Mouse (Mus musculus) small intestine, adult 2 months (tissue): ENCODE measurements around the gene Rmi2. TPM values are rescaled to one million over a fixed set of nuclear protein-coding genes. Genes with fewer than 3 reads are reported as not detected.

Source experiments
- H3K27ac ChIP-seq: fragments of 200-500 bp; 2 replicates; pipeline ENCODE4 v1.5.1; 2012; ENCODE audit warnings: low read depth, low read length, control low read depth, inconsistent platforms; ENCODE audit not compliant: insufficient read depth
- H3K27me3 ChIP-seq: fragments of 200-500 bp; 2 replicates; pipeline ENCODE4 v1.6.1; 2012; ENCODE audit warnings: mild to moderate bottlenecking, moderate library complexity, low read length, inconsistent platforms; ENCODE audit not compliant: control insufficient read depth, insufficient read depth
- H3K36me3 ChIP-seq: fragments of 200-500 bp; 2 replicates; pipeline ENCODE4 v1.6.1; 2012; ENCODE audit warnings: mild to moderate bottlenecking, low read length, control low read depth, inconsistent platforms; ENCODE audit not compliant: control insufficient read depth, insufficient read depth
- H3K4me1 ChIP-seq: fragments of 200-500 bp; 2 replicates; pipeline ENCODE4 v1.6.1; 2012; ENCODE audit warnings: low read length, inconsistent platforms, mixed read lengths; ENCODE audit not compliant: control insufficient read depth, insufficient read depth, insufficient read length
- H3K4me3 ChIP-seq: fragments of 200-500 bp; 2 replicates; pipeline ENCODE4 v1.5.1; 2012; ENCODE audit warnings: low read depth, mild to moderate bottlenecking, control low read depth, inconsistent platforms, low read length, moderate library complexity
- CTCF ChIP-seq: fragments of 200-500 bp; IDR thresholded peaks from 2 replicates; pipeline ENCODE4 v1.5.1; 2012; ENCODE audit warnings: low read depth, mild to moderate bottlenecking, control low read depth, inconsistent platforms, low read length, moderate library complexity, mixed read lengths; ENCODE audit not compliant: insufficient replicate concordance, insufficient read length; ENCODE audit errors: extremely low read depth
- POLR2A ChIP-seq: fragments of 200-500 bp; IDR thresholded peaks from 2 replicates; pipeline ENCODE4 v1.6.1; 2012; ENCODE audit warnings: low read depth, mild to moderate bottlenecking, control low read depth, inconsistent platforms, low read length, moderate library complexity
- WGBS: fragments of 180-500 bp; shearing (Covaris S2); methylation state at CpG from one replicate; pipeline ENCODE4 v1.1.7; 2018; 5-methylcytosine and 5-hydroxymethylcytosine counted together
- polyA plus RNA-seq: library from polyadenylated mRNA; depleted of rRNA; stranded (reverse); fragments of >200 nt; gene quantifications from 2 replicates; pipeline ENCODE4 v1.2.3, GENCODE M21; 2012

The Rmi2 gene
- polyA plus RNA-seq, 1 experiment, result 8.4 TPM

DNA sequence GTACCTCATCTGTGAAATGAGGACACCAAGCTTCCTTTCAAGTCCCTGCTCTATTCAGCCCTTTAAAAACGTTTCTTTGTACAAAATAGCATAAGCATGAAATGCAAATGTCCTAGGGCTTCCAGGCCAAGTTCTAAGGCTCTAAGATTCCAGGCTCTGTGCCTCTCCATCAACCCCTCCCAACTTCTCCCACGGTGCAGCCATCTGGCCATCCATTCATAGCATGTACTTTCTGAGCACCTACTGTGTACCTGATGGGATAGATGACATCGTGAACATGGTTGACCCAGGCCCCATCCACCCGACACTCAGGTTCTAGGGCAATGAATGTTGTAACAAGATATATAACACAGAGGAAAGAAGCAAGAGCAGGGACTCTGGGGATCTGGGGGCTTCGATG lies 88.7 kb downstream of the Rmi2 start:
- TF ChIP-seq POLR2A, result no peak
- no peak for TF ChIP-seq CTCF
- no peaks in the 10 kb centered on the region for H3K27me3 ChIP-seq
- WGBS, result 82% methylated on average over 5 of the region's 5 CpGs
- no peaks in the 10 kb centered on the region for H3K4me1 ChIP-seq
- H3K36me3 ChIP-seq, result no peaks in the 10 kb centered on the region
- H3K27ac ChIP-seq, result no peak overlapping the region
- H3K4me3 ChIP-seq, result no peak overlapping the region

DNA sequence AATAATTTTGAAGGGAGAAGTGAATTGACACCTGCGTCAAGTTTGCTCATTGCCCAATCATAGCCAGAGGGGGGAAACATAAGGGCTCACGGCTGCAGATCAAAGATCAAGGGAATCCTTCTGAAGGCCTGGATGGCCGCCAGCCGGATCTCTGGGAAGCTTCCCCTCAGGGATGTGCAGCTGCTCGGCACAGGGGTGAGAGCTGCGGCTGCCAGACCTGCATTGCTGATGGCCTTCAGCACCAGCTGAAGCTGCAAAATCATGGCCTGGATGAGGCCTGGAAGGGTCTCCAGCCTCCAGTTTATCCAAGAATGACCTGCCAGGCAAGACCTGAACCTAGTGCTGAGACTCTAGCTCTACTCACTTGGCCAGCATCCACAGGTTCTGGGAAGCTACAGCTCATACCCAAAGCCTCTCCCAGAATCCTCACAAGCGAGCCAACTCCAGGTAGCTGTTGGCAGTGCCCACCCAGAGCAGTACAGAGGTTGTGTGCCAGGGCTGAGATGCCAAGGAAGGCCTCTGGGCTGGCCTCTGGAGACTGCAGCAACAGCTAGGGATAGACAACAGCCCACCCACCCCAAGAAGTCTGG lies 90.8 kb downstream of the Rmi2 start:
- H3K4me1 ChIP-seq, result no peaks in the 10 kb centered on the region
- 21% methylated on average over 7 of the region's 7 CpGs for WGBS
- H3K27me3 ChIP-seq, result no peaks in the 10 kb centered on the region
- H3K27ac ChIP-seq, result no peak overlapping the region
- TF ChIP-seq POLR2A (no peak), CTCF (no peak)
- H3K4me3 ChIP-seq, result no peak overlapping the region
- H3K36me3 ChIP-seq, result no peaks in the 10 kb centered on the region

DNA sequence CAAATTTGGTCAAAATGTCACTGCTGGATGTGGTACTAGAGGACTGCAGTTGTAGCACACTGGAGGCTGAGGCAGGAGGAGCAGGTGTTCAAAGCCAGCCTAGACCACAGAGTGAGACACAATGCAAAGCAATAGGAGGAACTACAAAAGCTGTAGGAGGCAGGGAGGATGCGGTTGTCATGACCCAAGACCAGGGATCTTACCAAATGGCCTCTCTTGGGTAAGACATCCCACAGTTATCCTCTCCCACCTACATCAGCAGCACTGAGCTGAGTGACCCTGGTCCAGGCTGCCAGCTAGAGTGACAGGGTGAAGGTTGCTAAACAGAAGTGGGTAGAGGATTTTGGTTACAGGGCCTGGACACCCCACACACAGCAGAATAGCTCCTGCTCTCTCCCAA lies 92.2 kb downstream of the Rmi2 start:
- Histone ChIP-seq H3K27ac (no peak overlapping the region), H3K4me1 (no peaks in the 10 kb centered on the region), H3K36me3 (no peaks in the 10 kb centered on the region), H3K4me3 (no peak overlapping the region), H3K27me3 (no peaks in the 10 kb centered on the region)
- 81% methylated on average over 1 of the region's 1 CpGs for WGBS
- TF ChIP-seq POLR2A, result no peak
- TF ChIP-seq CTCF, result no peak

DNA sequence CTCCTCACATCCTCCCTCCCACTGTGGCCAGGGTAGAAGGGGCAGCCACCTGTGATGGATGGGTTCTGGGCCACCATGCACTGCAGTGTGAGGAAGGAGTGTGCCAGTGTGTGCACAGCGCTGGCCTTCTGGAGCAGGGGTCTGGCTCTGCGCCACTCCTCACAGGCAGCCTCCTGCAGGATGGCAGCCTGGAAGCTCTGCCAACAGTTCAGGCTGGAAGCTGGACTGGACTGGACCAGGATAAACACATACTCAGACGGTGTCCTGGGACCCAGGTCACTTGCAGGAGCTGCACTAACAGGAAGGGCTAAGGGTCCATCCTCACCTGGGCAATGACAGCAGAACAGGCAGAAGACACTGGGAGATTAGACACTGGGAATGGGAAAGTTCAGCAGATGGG lies 98.5 kb downstream of the Rmi2 start:
- no peaks in the 10 kb centered on the region for H3K4me1 ChIP-seq
- H3K4me3 ChIP-seq, result no peak overlapping the region
- H3K27me3 ChIP-seq, result no peaks in the 10 kb centered on the region
- no peak overlapping the region for H3K27ac ChIP-seq
- TF ChIP-seq CTCF (no peak), POLR2A (no peak)
- no peaks in the 10 kb centered on the region for H3K36me3 ChIP-seq
- WGBS, result 61% methylated on average over 3 of the region's 3 CpGs

DNA sequence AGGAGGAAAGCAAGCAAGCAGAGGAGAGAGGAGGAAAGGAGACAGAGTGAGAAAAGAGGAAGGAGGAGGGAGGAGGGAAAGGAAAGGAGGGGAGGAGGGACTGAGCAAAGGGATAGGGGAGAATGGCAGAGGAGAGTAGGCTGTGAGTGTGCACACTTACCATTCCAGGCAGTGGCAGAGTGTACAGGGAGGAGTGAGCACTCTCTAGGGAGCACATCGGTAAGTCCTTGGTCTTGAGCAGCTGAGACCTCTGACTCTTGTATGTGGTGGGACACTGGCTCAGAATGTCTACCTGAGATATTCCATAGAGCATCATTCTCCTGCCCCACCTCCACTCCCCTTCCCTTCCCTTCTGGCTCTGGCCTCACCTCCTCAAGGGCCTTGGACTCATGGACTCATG lies 99.2 kb downstream of the Rmi2 start:
- no peak overlapping the region for H3K4me3 ChIP-seq
- TF ChIP-seq CTCF (no peak), POLR2A (no peak)
- H3K36me3 ChIP-seq, result no peaks in the 10 kb centered on the region
- H3K27ac ChIP-seq, result no peak overlapping the region
- H3K4me1 ChIP-seq, result no peaks in the 10 kb centered on the region
- WGBS, result 94% methylated on average over 1 of the region's 1 CpGs
- H3K27me3 ChIP-seq, result no peaks in the 10 kb centered on the region

DNA sequence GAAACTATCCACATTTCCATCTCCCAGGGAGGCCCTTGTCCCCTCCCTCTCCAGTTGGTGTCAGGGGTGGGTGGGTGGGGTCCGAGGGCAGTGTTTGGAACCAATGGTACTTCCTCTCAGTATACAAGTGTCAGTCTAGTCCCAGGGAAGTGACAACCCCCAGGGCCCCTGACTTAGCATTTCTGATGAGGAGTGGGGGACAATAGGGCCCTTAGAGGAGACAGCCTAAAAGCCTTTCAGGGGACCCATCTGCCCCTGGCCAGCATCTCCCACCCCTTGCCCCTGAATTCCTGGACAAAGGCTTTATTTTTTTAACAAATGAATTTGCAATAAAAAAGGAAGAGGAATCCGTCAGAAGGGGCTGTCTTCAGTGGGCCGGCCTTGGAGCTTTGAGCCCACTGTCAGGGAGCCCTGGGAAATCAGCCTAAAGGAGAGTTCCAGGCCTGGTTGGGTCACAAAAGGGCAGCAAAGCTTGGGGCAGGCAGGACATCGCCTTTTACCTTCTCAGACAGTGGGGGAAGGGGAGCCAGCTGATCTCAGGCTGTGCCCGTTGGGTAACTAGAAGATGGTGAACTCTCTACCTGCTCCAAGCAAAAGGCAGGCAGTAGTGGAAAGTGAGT lies 102.0 kb downstream of the Rmi2 start:
- 82% methylated on average over 5 of the region's 5 CpGs for WGBS
- no peaks in the 10 kb centered on the region for H3K27me3 ChIP-seq
- no peak overlapping the region for H3K27ac ChIP-seq
- no peaks in the 10 kb centered on the region for H3K36me3 ChIP-seq
- TF ChIP-seq CTCF (no peak), POLR2A (no peak)
- no peak overlapping the region for H3K4me3 ChIP-seq
- no peaks in the 10 kb centered on the region for H3K4me1 ChIP-seq

DNA sequence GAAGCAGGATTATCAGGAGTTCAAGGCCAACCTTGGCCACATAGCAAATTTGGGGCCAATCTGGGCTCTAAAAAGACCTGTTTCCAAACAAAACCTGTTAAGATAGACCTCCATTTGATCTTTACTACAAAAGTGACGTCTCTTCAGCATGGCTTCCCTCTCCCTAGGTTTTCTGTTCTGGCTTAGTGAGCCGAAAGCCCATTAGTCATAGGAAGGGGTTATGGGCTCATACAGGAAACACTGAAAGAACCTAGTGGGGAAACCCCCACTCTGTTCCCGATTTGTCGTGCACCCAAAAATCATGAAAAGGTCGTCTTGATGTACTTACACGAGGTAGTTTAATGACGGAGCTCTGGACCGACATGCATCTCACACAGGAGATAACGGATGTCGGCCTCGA lies 102.6 kb downstream of the Rmi2 start:
- Histone ChIP-seq H3K4me1 (no peaks in the 10 kb centered on the region), H3K27ac (no peak overlapping the region), H3K27me3 (no peaks in the 10 kb centered on the region), H3K36me3 (no peaks in the 10 kb centered on the region), H3K4me3 (no peak overlapping the region)
- TF ChIP-seq POLR2A (no peak), CTCF (no peak)
- WGBS, result 83% methylated on average over 11 of the region's 11 CpGs

DNA sequence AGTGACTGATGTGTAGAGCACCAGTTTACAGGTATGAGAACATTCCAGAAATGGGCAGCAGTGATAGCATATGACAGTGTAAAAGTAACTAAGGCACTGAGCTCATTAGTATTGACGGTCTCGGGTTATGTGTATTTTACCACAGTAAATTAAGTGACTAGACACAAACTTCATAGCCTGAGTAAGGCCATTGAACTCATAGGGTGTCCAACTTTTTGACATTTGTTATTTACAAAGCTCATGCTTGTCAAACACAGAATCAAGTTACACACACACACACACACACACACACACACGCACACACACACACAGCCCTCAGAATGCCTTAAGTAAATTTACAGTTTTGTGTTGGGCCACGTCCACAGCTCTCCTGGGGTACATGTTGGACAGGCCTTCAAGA lies 105.1 kb downstream of the Rmi2 start:
- no peaks in the 10 kb centered on the region for H3K4me1 ChIP-seq
- H3K27ac ChIP-seq, result no peak overlapping the region
- TF ChIP-seq POLR2A (no peak), CTCF (no peak)
- H3K36me3 ChIP-seq, result no peaks in the 10 kb centered on the region
- no peak overlapping the region for H3K4me3 ChIP-seq
- no peaks in the 10 kb centered on the region for H3K27me3 ChIP-seq
- WGBS, result 74% methylated on average over 4 of the region's 4 CpGs
